ENCODE assay signal across 7 mouse cellular contexts in genomic region chr1:34433891-34434521, GRCm38 (mm10). TPM values are rescaled to one million over a fixed set of nuclear protein-coding genes. Genes with fewer than 3 reads are reported as not detected.
DNase-seq lines count a peak whose midpoint lies in the region; ATAC-seq and TF ChIP-seq lines count a peak whose summit lies in the region.

No protein-coding gene starts in this region.

- 8% methylated on average over 19 of the region's 19 CpGs for WGBS in embryonic facial prominence, embryonic 12.5 days

- in situ Hi-C loops in ES-E14 (cut with MboI; ENCODE audit: low sequenced_read_pairs in 2 of 2, unreplicated experiment in 2 of 2), result no loop called here

- peak overlapping the region; percentile 27 to 87; a peak in 3 of 4 replicates for H3K4me3 ChIP-seq in ES-E14 (ENCODE audit: insufficient read depth in 1 of 2, low read depth in 1 of 2, low read length in 2 of 2, poor library complexity in 1 of 2, severe bottlenecking in 1 of 2)
- H3K4me3 ChIP-seq in embryonic facial prominence, embryonic 12.5 days, result peak overlapping the region; percentile 56

- no peak overlapping the region for H3K27ac ChIP-seq in ES-E14 (ENCODE audit: insufficient read depth, low read depth, low read length, poor library complexity, severe bottlenecking)
- peak overlapping the region; percentile 54; the same call in 1 of the 2 replicates for H3K27ac ChIP-seq in embryonic facial prominence, embryonic 12.5 days

- H3K4me2 ChIP-seq in embryonic facial prominence, embryonic 12.5 days (replicated peaks), result peak overlapping the region; percentile 61

- H3K27me3 ChIP-seq in embryonic facial prominence, embryonic 12.5 days, result no peaks in the 10 kb centered on the region

- peaks cover 3% of the 10 kb centered on the region; the same call in 1 of the 2 replicates for H3K9me3 ChIP-seq in ES-E14 (ENCODE audit: control insufficient read depth, insufficient read depth, low read depth, low read length)
- H3K9me3 ChIP-seq in embryonic facial prominence, embryonic 12.5 days, result peaks cover 32% of the 10 kb centered on the region

- no peak overlapping the region for H3K9ac ChIP-seq in ES-E14 (ENCODE audit: insufficient read depth, low read depth, low read length, poor library complexity, severe bottlenecking)
- H3K9ac ChIP-seq in embryonic facial prominence, embryonic 12.5 days, result peak overlapping the region; percentile 27; the same call in 1 of the 2 replicates

- ATAC-seq in embryonic facial prominence, embryonic 12.5 days (ENCODE audit: insufficient number of reproducible peaks, insufficient read depth, low FRiP score, low TSS enrichment), result no peak

- peaks cover 4% of the 10 kb centered on the region; the same call in 1 of the 2 replicates for H3K36me3 ChIP-seq in ES-E14 (ENCODE audit: control insufficient read depth, insufficient read depth, low read length, poor library complexity, severe bottlenecking)
- peaks cover 29% of the 10 kb centered on the region for H3K36me3 ChIP-seq in embryonic facial prominence, embryonic 12.5 days

- peaks cover 2 to 3% of the 10 kb centered on the region in 2 experiments; a peak in 2 of 4 replicates for H3K4me1 ChIP-seq in ES-E14 (ENCODE audit: control insufficient read depth in 2 of 2, insufficient read depth in 2 of 2, low read length in 2 of 2, poor library complexity in 1 of 2)
- 0 out of 2 replicates have a peak, but pooled peaks cover 4% of the 10 kb centered on the region for H3K4me1 ChIP-seq in embryonic facial prominence, embryonic 12.5 days

- peak; percentile 70 for DNase-seq in CD4-positive, CD25-positive, alpha-beta regulatory T cell, adult 2 months (ENCODE audit: low read depth, low spot score)
- no peak for DNase-seq in ES-E14 (ENCODE audit: low read depth, low spot score)
- DNase-seq in heart, postnatal 36 days, result peak; percentile 10 to 32
- DNase-seq in liver, result peak; percentile 39
- peak; percentile 32 to 35 for DNase-seq in natural killer cell, adult 2 months (ENCODE audit: low spot score in 2 of 2)
- no peak for DNase-seq in layer of hippocampus, postnatal 10 days (ENCODE audit: low spot score in 2 of 2)

- intact Hi-C loops in heart, postnatal 36 days (cut with DNase I), result loop anchor here (5.0 to 10.0 kb wide), 3 partner anchors 317 to 619 kb away; partner anchors contain the start of gene Zfp451

TF ChIP-seq in ES-E14, 5 proteins besides CTCF, POLR2A, EP300 and RAD21:
- TF ChIP-seq CHD2 (IDR thresholded peaks at IDR 0.05; ENCODE audit: low read depth, low read length) (no peak), MAFK (IDR thresholded peaks at IDR 0.05; ENCODE audit: insufficient read depth, low read depth, low read length) (no peak), ZC3H11A (IDR thresholded peaks at IDR 0.05; ENCODE audit: borderline replicate concordance, low read depth, low read length) (no peak), HCFC1 (IDR thresholded peaks at IDR 0.05; ENCODE audit: borderline replicate concordance, insufficient read depth, low read length) (no peak), ZNF384 (IDR thresholded peaks at IDR 0.05; ENCODE audit: low read depth, low read length) (no peak)

RNA-seq across cellular contexts. Expression of gene Ccdc115, which starts 5.5 kb away (rescaled TPM):
- total RNA-seq in ES-E14 (2012; rRNA removed), result 21.6 and 26.6 TPM in 2 replicates
- polyA plus RNA-seq in embryonic facial prominence, embryonic 12.5 days (2016; fragmentation: Nextera tagmentation; extraction: Ambion mirVana), result 51.0 and 52.1 TPM in 2 replicates
- total RNA-seq in heart, postnatal 36 days (2021), result 10 to 100 TPM; 14.1 to 15.2 TPM
- 10 to 100 TPM; 18.6 to 21.9 TPM for total RNA-seq in layer of hippocampus, postnatal 10 days (2021)

RNA-seq across cellular contexts. Expression of gene Imp4, which starts 5.6 kb away (rescaled TPM):
- 103 and 111 TPM in 2 replicates for total RNA-seq in ES-E14 (2012; rRNA removed)
- polyA plus RNA-seq in embryonic facial prominence, embryonic 12.5 days (2016; fragmentation: Nextera tagmentation; extraction: Ambion mirVana), result 88.4 and 90.3 TPM in 2 replicates
- 10 to 100 TPM; 28.3 to 29.2 TPM for total RNA-seq in heart, postnatal 36 days (2021)
- total RNA-seq in layer of hippocampus, postnatal 10 days (2021), result 10 to 100 TPM; 28.5 to 29.6 TPM

RNA-seq across cellular contexts. Expression of gene Ptpn18, which starts 25.6 kb away (rescaled TPM):
- 2.6 and 4.0 TPM in 2 replicates for total RNA-seq in ES-E14 (2012; rRNA removed)
- 9.9 and 14.1 TPM in 2 replicates for polyA plus RNA-seq in embryonic facial prominence, embryonic 12.5 days (2016; fragmentation: Nextera tagmentation; extraction: Ambion mirVana)
- 1 to 10 TPM; 4.8 to 5.6 TPM for total RNA-seq in heart, postnatal 36 days (2021)
- 1 to 10 TPM; 3.3 to 3.8 TPM for total RNA-seq in layer of hippocampus, postnatal 10 days (2021)

Comparison
In these comparisons a context has a peak if more than half of its experiments do, and no peak if none do; other contexts are left out.
1. DNase-seq: peak in CD4-positive, CD25-positive, alpha-beta regulatory T cell, adult 2 months (single experiment), heart, postnatal 36 days (2 of 2), liver (single experiment) and natural killer cell, adult 2 months (2 of 2); none in ES-E14 (single experiment) and layer of hippocampus, postnatal 10 days (0 of 2).